Mouse (Mus musculus) myocyte (in vitro differentiated cells): ENCODE data around the gene Pcnp. TPM values are rescaled to one million over a fixed set of nuclear protein-coding genes. Genes with fewer than 3 reads are reported as not detected.
A peak's percentile ranks its signal among the peaks of the same experiment; 100 is the strongest.

Experiments
- H3K27me3 ChIP-seq: one replicate; pipeline ENCODE4 v1.6.1; 2011; ENCODE audit not compliant: control insufficient read depth, insufficient read depth, insufficient read length
- H3K36me3 ChIP-seq: one replicate; pipeline ENCODE4 v1.6.1; 2011; ENCODE audit not compliant: control insufficient read depth, insufficient read depth
- H3K4me2 ChIP-seq: one replicate; pipeline ENCODE4 v1.6.1; 2011; ENCODE audit warnings: low read depth, control low read depth
- H3K4me3 ChIP-seq: one replicate; pipeline ENCODE4 v1.5.1; 2011; ENCODE audit warnings: mild to moderate bottlenecking, control low read depth, moderate library complexity
- H3K79me2 ChIP-seq: one replicate; pipeline ENCODE4 v1.6.1; 2011; ENCODE audit not compliant: control insufficient read depth, insufficient read depth
- H3ac ChIP-seq: one replicate; pipeline ENCODE4 v1.6.1; 2011; ENCODE audit not compliant: control insufficient read depth, insufficient read length
- CEBPB ChIP-seq: IDR thresholded peaks from 2 replicates; pipeline ENCODE4 v1.6.1; 2011; ENCODE audit warnings: mild to moderate bottlenecking, moderate library complexity; ENCODE audit not compliant: poor library complexity, insufficient read depth, severe bottlenecking
- E2F4 ChIP-seq: IDR thresholded peaks from one replicate; pipeline ENCODE4 v1.6.1; 2011; ENCODE audit warnings: mild to moderate bottlenecking, control low read depth, moderate library complexity; ENCODE audit not compliant: insufficient read depth
- MAX ChIP-seq: IDR thresholded peaks from one replicate; pipeline ENCODE4 v1.6.1; 2011; ENCODE audit warnings: low read depth, mild to moderate bottlenecking, control low read depth
- MYOD1 ChIP-seq, 3 experiments: IDR thresholded peaks; one replicate each; pipeline ENCODE4 v1.6.1; 2011; ENCODE audit warnings: control low read depth in 2 of 3, low read depth in 2 of 3, mild to moderate bottlenecking in 2 of 3, moderate library complexity in 1 of 3; ENCODE audit not compliant: insufficient read length in 2 of 3, control insufficient read depth in 1 of 3
- MYOG ChIP-seq, 3 experiments: IDR thresholded peaks; one replicate each; pipeline ENCODE4 v1.6.1; 2011; ENCODE audit warnings: control low read depth in 2 of 3, low read depth in 2 of 3, mild to moderate bottlenecking in 2 of 3; ENCODE audit not compliant: insufficient read length in 2 of 3, control insufficient read depth in 1 of 3, insufficient read depth in 1 of 3
- POLR2A ChIP-seq: IDR thresholded peaks from one replicate; pipeline ENCODE4 v1.6.1; 2011; ENCODE audit warnings: low read depth, mild to moderate bottlenecking, control low read depth, moderate library complexity; ENCODE audit not compliant: insufficient read length
- POLR2AphosphoS2 ChIP-seq: IDR thresholded peaks from one replicate; pipeline ENCODE4 v1.6.1; 2011; ENCODE audit warnings: low read depth, control low read depth; ENCODE audit not compliant: insufficient read length
- REST ChIP-seq: IDR thresholded peaks from one replicate; pipeline ENCODE4 v1.6.1; 2011; ENCODE audit warnings: mild to moderate bottlenecking, control low read depth, moderate library complexity; ENCODE audit not compliant: insufficient read depth, insufficient read length
- SRF ChIP-seq: IDR thresholded peaks from one replicate; pipeline ENCODE4 v1.6.1; 2011; ENCODE audit warnings: low read depth; ENCODE audit not compliant: control insufficient read depth, insufficient read length
- TCF12 ChIP-seq: IDR thresholded peaks from one replicate; pipeline ENCODE4 v1.6.1; 2011; ENCODE audit warnings: mild to moderate bottlenecking, control low read depth; ENCODE audit not compliant: poor library complexity, insufficient read depth, severe bottlenecking
- TCF3 ChIP-seq: IDR thresholded peaks from one replicate; pipeline ENCODE4 v1.6.1; 2011; ENCODE audit warnings: low read depth, control low read depth; ENCODE audit not compliant: insufficient read length
- USF1 ChIP-seq: IDR thresholded peaks from one replicate; pipeline ENCODE4 v1.6.1; 2011; ENCODE audit warnings: low read depth, mild to moderate bottlenecking, control low read depth, moderate library complexity
- polyA plus RNA-seq: library from polyadenylated mRNA; unstranded; fragments of >200 nt; fragmentation: generic; extraction: Trizol; gene quantifications from one replicate; pipeline ENCODE4 v1.2.1, GENCODE M21; 2012; ENCODE audit warnings: missing spikeins

Pcnp gene
- polyA plus RNA-seq, 1 experiment, result 39.1 TPM

GRCm38 (mm10) chr16:55974256-55974902 is 55.2 kb downstream of the Pcnp start:
- Histone ChIP-seq H3K4me3 (peak overlapping the region; percentile 49), H3K36me3 (peaks cover 23% of the 10 kb centered on the region), H3K27me3 (no peaks in the 10 kb centered on the region), H3K79me2 (peaks cover 64% of the 10 kb centered on the region), H3K4me2 (peak overlapping the region; percentile 93), H3ac (peak overlapping the region; percentile 81)
- peak; percentile 83 for TF ChIP-seq POLR2A
- no peak for TF ChIP-seq USF1
- no peak for TF ChIP-seq TCF12
- TF ChIP-seq CEBPB, result no peak
- peak in 1 of 3 experiments; percentile 23 for TF ChIP-seq MYOD1 (IDR thresholded peaks at IDR 0.05; ENCODE audit: control insufficient read depth in 1 of 3, insufficient read length in 2 of 3, low read depth in 2 of 3)
- TF ChIP-seq SRF, result no peak
- TF ChIP-seq POLR2AphosphoS2, result peak; percentile 71

- peaks cover 24% of the 10 kb centered on the region for H3K36me3 ChIP-seq
- H3ac ChIP-seq, result peak within 1 kb of the TSS; percentile 81
- H3K4me2 ChIP-seq, result peak within 1 kb of the TSS; percentile 93
- H3K4me3 ChIP-seq, result peak within 1 kb of the TSS; percentile 49
- H3K79me2 ChIP-seq, result peaks cover 62% of the 10 kb centered on the region
- H3K27me3 ChIP-seq, result no peaks in the 10 kb centered on the region
- TF ChIP-seq MYOG (IDR thresholded peaks at IDR 0.05; ENCODE audit: control insufficient read depth in 1 of 3, insufficient read depth in 1 of 3, insufficient read length in 2 of 3, low read depth in 2 of 3) (peak in 1 of 3 experiments; percentile 2), E2F4 (no peak), REST (no peak), CEBPB (no peak), SRF (peak; percentile 58), POLR2AphosphoS2 (peak; percentile 100), USF1 (peak; percentile 30), POLR2A (peak; percentile 81), MYOD1 (IDR thresholded peaks at IDR 0.05; ENCODE audit: control insufficient read depth in 1 of 3, insufficient read length in 2 of 3, low read depth in 2 of 3) (peak in 1 of 3 experiments; percentile 38)
Measured at GRCm38 (mm10) chr16:55973431-55974255, 55.9 kb downstream of the Pcnp start, which contains the start of gene Zbtb11. Zbtb11 (plus strand) TSS chr16:55973883.

GRCm38 (mm10) chr16:55972626-55973201 is 56.8 kb downstream of the Pcnp start:
- peak overlapping the region; percentile 49 for H3K4me3 ChIP-seq

GRCm38 (mm10) chr16:55971735-55972615 is 57.6 kb downstream of the Pcnp start:
- H3K4me3 ChIP-seq, result no peak overlapping the region
- H3ac ChIP-seq, result no peak overlapping the region
- peaks cover 34% of the 10 kb centered on the region for H3K36me3 ChIP-seq
- H3K27me3 ChIP-seq, result no peaks in the 10 kb centered on the region
- peaks cover 62% of the 10 kb centered on the region for H3K79me2 ChIP-seq
- TF ChIP-seq REST (no peak), MYOD1 (IDR thresholded peaks at IDR 0.05; ENCODE audit: control insufficient read depth in 1 of 3, insufficient read length in 2 of 3, low read depth in 2 of 3) (no peak), E2F4 (no peak), TCF12 (no peak), POLR2A (no peak), SRF (no peak), USF1 (no peak), MAX (peak; percentile 40), CEBPB (0 out of 2 replicates have a peak, but pooled peaks have one; percentile 21), TCF3 (no peak), MYOG (IDR thresholded peaks at IDR 0.05; ENCODE audit: control insufficient read depth in 1 of 3, insufficient read depth in 1 of 3, insufficient read length in 2 of 3, low read depth in 2 of 3) (peak in 1 of 3 experiments; percentile 21), POLR2AphosphoS2 (no peak)
- peak overlapping the region; percentile 77 for H3K4me2 ChIP-seq

More at GRCm38 (mm10) chr16:55972626-55973201, 56.8 kb downstream of the Pcnp start:
- Histone ChIP-seq H3K36me3 (peaks cover 26% of the 10 kb centered on the region), H3K27me3 (no peaks in the 10 kb centered on the region), H3K79me2 (peaks cover 62% of the 10 kb centered on the region), H3ac (no peak overlapping the region), H3K4me2 (peak overlapping the region; percentile 77)
- no peak for TF ChIP-seq USF1
- TF ChIP-seq POLR2AphosphoS2, result peak; percentile 68
